Mouse (Mus musculus) right cerebral cortex, postnatal 4 days (tissue): Measurements from ENCODE around the gene Magea2.
"Not testable (repeated sequence)": the region's sequence is repeated elsewhere in the genome, so short reads cannot be mapped to it uniquely, and the experiment has no call there.

Experiments
- DNase-seq: peaks from one replicate; pipeline ENCODE4 v3.0.0-alpha.2; 2022

The Magea2 gene

DNA sequence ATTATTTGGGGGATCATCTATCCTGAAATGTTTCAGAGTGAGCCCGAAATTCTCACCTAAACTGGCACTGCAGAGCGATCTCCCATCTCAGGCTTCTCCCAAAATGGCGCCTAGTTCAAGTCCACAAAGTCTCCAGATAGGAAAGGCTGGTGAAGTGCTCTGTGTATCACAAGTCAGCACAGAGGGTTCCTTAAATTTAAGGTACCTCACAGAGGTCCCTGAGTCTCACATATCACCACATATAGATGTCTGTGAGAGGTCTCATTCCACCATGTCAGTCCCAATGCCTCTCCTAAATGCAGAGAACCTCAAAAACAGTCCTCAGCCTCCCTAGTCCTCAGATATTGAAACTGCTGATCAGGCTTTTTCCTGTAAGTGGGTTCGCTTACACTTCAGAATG lies at the start of gene Magea2:
Gene Magea2, minus strand, starts transcription at position 101 of the 400 bp plus-strand sequence.
- DNase-seq: not testable (repeated sequence)

DNA sequence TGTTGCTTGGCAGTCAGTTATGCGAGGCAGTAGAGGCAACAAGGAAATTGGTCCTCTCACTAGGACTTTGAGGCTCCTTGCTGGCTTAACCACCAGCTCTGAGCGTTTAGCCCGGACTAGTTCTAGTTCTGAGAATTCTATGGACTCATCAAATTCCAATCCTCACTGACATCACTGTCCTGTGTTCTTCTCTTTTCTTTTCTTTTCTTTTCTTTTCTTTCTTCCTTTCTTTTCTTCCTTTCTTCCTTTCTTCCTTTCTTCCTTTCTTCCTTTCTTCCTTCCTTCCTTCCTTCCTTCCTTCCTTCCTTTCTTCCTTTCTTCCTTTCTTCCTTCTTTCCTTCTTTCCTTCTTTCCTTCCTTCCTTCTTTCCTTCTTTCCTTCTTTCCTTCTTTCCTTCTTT lies 34.8 kb upstream of the Magea2 start, which contains the start of gene Cldn34b2:
Gene Cldn34b2, minus strand, starts transcription at position 101 of the 400 bp plus-strand sequence.
- DNase-seq: not testable (repeated sequence)

DNA sequence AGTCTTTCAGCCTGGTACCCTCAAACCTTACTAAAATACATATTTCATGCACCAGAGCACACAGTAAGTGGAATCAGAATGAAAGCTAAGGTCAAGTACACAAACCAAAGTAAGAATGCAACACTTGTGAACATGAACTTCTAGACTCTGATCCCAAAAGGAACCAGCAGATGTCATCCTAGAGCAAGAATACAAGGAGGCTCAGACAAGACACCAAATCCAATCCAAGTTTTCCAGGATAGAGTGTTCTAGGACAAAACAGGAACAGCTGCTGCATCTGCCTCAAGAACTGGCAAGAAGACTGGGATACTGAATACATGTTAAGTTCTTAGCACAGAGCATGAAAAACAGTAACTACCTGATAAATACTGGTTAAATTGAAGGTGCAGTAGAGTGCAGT lies 4.6 kb upstream of the Magea2 start:
- DNase-seq: no peak

DNA sequence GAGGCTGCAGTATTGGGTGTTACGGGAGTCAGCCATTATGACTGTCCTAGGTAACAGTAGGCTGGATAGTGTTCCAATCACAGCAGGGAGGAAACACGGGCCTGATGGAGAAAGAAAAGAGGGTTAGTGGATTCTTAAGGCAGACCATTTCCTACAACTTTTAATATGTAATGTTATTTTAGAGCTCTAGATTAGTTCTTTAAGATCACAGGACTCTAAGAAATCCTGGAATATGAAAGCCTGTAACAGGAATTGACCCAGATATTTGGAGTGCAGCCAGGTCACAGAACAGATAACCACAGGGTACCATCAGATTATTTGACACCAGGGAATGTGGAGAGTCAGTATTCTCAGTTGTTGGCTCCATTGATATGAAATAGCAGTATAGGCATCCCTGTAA lies 3.8 kb downstream of the Magea2 start, which contains the start of gene Magea1:
Gene Magea1, minus strand, starts transcription at position 101 of the 400 bp plus-strand sequence.
- not testable (repeated sequence) for DNase-seq

DNA sequence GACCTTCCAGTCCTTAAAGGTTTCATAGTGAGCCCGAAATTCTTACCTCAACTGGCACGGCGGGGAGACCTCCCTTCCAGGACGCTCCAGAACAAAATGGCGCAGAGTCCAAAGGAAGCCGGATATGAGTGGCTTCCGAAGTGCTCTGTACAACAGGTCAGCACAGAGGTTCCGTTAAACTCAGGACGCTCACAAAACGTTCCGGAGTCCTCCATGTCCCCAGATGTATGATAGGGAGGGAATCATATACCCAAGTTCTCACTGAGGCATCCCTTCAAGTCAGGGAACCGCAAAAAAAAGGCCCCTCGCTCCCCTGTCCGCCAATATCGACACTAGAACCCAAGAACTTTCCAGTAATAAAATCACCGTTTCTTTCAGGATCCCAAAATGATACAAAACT lies 30.4 kb downstream of the Magea2 start, which contains the start of gene Magea5:
Gene Magea5, minus strand, starts transcription at position 101 of the 400 bp plus-strand sequence.
- DNase-seq: not testable (repeated sequence)

DNA sequence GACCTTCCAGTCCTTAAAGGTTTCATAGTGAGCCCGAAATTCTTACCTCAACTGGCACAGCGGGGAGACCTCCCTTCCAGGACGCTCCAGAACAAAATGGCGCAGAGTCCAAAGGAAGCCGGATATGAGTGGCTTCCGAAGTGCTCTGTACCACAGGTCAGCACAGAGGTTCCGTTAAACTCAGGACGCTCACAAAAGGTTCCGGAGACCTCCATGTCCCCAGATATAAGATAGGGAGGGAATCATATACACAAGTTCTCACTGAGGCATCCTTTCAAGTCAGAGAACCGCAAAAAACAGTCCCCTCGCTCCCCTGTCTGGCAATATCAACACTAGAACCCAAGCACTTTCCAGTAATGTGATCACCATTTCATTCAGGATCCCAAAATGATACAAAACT lies 97.7 kb downstream of the Magea2 start, which contains the start of gene Magea8:
Gene Magea8, minus strand, starts transcription at position 101 of the 400 bp plus-strand sequence.
- DNase-seq: not testable (repeated sequence)
